Mouse (Mus musculus): Measurements from ENCODE around the gene Cbln1.

- TF ChIP-seq CTCF (IDR thresholded peaks at IDR 0.05; ENCODE audit: borderline replicate concordance, extremely low read depth, insufficient read depth, insufficient read length) (no peak), POLR2A (IDR thresholded peaks at IDR 0.05; ENCODE audit: borderline replicate concordance, extremely low read depth, insufficient read depth, insufficient read length, poor library complexity, severe bottlenecking) (no peak)
These were observed 3.1 kb upstream of the Cbln1 start for GRCm38 (mm10) chr8:87475551-87475950.
